Mouse (Mus musculus) intestine, embryonic 14.5 days (tissue): ENCODE data around the gene Sesn3. TPM values are rescaled to one million over a fixed set of nuclear protein-coding genes. Genes with fewer than 3 reads are reported as not detected.
A peak's percentile ranks its signal among the peaks of the same experiment; 100 is the strongest.

Experiments used
- ATAC-seq: fragments of 200-750 bp; cut with Nextera tagmentation; replicated peaks from 2 replicates; pipeline ENCODE4 v1.8.0; 2017; ENCODE audit warnings: low read depth, moderate number of reproducible peaks, moderate TSS enrichment, moderate library complexity; ENCODE audit not compliant: low FRiP score, low TSS enrichment
- DNase-seq: peaks from one replicate; pipeline ENCODE4 v3.0.0-alpha.2; 2018; ENCODE audit warnings: low spot score
- H3K27ac ChIP-seq: fragments of 300-500 bp; sonication (generic); 2 replicates; pipeline ENCODE4 v1.5.1; 2014; ENCODE audit warnings: low read depth, mild to moderate bottlenecking, control low read depth
- H3K27me3 ChIP-seq: fragments of 300-500 bp; sonication (generic); replicated peaks from 2 replicates; pipeline ENCODE4 v1.6.1; 2014; ENCODE audit warnings: low read length, control low read depth; ENCODE audit not compliant: control insufficient read depth, insufficient read depth
- H3K36me3 ChIP-seq: fragments of 300-500 bp; sonication (generic); 2 replicates; pipeline ENCODE4 v1.6.1; 2014; ENCODE audit warnings: low read length, control low read depth; ENCODE audit not compliant: control insufficient read depth, insufficient read depth
- H3K4me1 ChIP-seq: fragments of 300-500 bp; sonication (generic); replicated peaks from 2 replicates; pipeline ENCODE4 v1.6.1; 2014; ENCODE audit warnings: low read length, control low read depth, mixed read lengths; ENCODE audit not compliant: control insufficient read depth, insufficient read depth
- H3K4me2 ChIP-seq: fragments of 300-500 bp; sonication (generic); 2 replicates; pipeline ENCODE4 v1.6.1; 2014; ENCODE audit warnings: low read length
- H3K4me3 ChIP-seq: fragments of 300-500 bp; sonication (generic); 2 replicates; pipeline ENCODE4 v1.5.1; 2014; ENCODE audit warnings: low read depth, low read length, control low read depth, mixed read lengths
- H3K9ac ChIP-seq: fragments of 300-500 bp; sonication (generic); 2 replicates; pipeline ENCODE4 v1.6.1; 2014; ENCODE audit warnings: mild to moderate bottlenecking, low read length
- H3K9me3 ChIP-seq: fragments of 300-500 bp; sonication (generic); 2 replicates; pipeline ENCODE4 v1.6.1; 2016; ENCODE audit warnings: low read length, control low read depth; ENCODE audit not compliant: control insufficient read depth
- WGBS: fragments of 180-500 bp; shearing (Covaris S2); extraction: QIAGEN DNeasy Blood & Tissue Kit; methylation state at CpG from one replicate; pipeline ENCODE4 v1.1.7; 2014; 5-methylcytosine and 5-hydroxymethylcytosine counted together
- polyA plus RNA-seq: library from polyadenylated mRNA; unstranded; fragments of >200 nt; fragmentation: Nextera tagmentation; extraction: Ambion mirVana; gene quantifications from 2 replicates; pipeline ENCODE4 v1.2.1, GENCODE M21; 2014

The Sesn3 gene
- polyA plus RNA-seq, 1 experiment from 2014 or later: 30.5 TPM

- no peak overlapping the region for H3K9ac ChIP-seq
- WGBS: 10% methylated on average over 11 of the region's 11 CpGs
- peaks cover 30% of the 10 kb centered on the region for H3K4me1 ChIP-seq
- ATAC-seq: peak; percentile 74
- H3K4me2 ChIP-seq: no peak overlapping the region
- H3K36me3 ChIP-seq: no peaks in the 10 kb centered on the region
- peak overlapping the region; percentile 64 for H3K27ac ChIP-seq
- DNase-seq: peak; percentile 68
- no peaks in the 10 kb centered on the region for H3K27me3 ChIP-seq
- no peaks in the 10 kb centered on the region for H3K9me3 ChIP-seq
- no peak overlapping the region for H3K4me3 ChIP-seq
Measured at GRCm38 (mm10) chr9:14246016-14246799, 28.7 kb upstream of the Sesn3 start.

GRCm38 (mm10) chr9:14247480-14248208 is 27.2 kb upstream of the Sesn3 start:
- WGBS: 57% methylated on average over 12 of the region's 12 CpGs
- Histone ChIP-seq H3K27ac (peak overlapping the region; percentile 64), H3K27me3 (no peaks in the 10 kb centered on the region), H3K36me3 (no peaks in the 10 kb centered on the region), H3K4me3 (no peak overlapping the region), H3K4me2 (no peak overlapping the region), H3K4me1 (peaks cover 30% of the 10 kb centered on the region), H3K9me3 (no peaks in the 10 kb centered on the region), H3K9ac (no peak overlapping the region)
- DNase-seq (no peak), ATAC-seq (no peak)

- Histone ChIP-seq H3K4me2 (no peak overlapping the region), H3K27ac (peak overlapping the region; percentile 64), H3K36me3 (no peaks in the 10 kb centered on the region), H3K27me3 (no peaks in the 10 kb centered on the region), H3K4me3 (no peak overlapping the region), H3K4me1 (peaks cover 30% of the 10 kb centered on the region), H3K9me3 (no peaks in the 10 kb centered on the region), H3K9ac (no peak overlapping the region)
- ATAC-seq: no peak; the same call in 1 of the 2 replicates
- DNase-seq: no peak
- 82% methylated on average over 3 of the region's 3 CpGs for WGBS
Measured at GRCm38 (mm10) chr9:14248209-14248596, 26.7 kb upstream of the Sesn3 start.

GRCm38 (mm10) chr9:14261150-14261549 is 13.7 kb upstream of the Sesn3 start:
- Histone ChIP-seq H3K4me2 (no peak overlapping the region), H3K4me3 (no peak overlapping the region), H3K27me3 (no peaks in the 10 kb centered on the region), H3K9me3 (no peaks in the 10 kb centered on the region), H3K9ac (no peak overlapping the region), H3K4me1 (peaks cover 5% of the 10 kb centered on the region), H3K36me3 (no peaks in the 10 kb centered on the region), H3K27ac (peak overlapping the region; percentile 51; the same call in 1 of the 2 replicates)
- ATAC-seq (peak; percentile 77), DNase-seq (peak; percentile 69)
- WGBS: 32% methylated on average over 3 of the region's 3 CpGs

GRCm38 (mm10) chr9:14262568-14262972 is 12.3 kb upstream of the Sesn3 start:
- Histone ChIP-seq H3K9me3 (no peaks in the 10 kb centered on the region), H3K4me2 (no peak overlapping the region), H3K4me1 (peaks cover 5% of the 10 kb centered on the region), H3K9ac (no peak overlapping the region), H3K27me3 (no peaks in the 10 kb centered on the region), H3K36me3 (no peaks in the 10 kb centered on the region), H3K4me3 (no peak overlapping the region), H3K27ac (no peak overlapping the region)
- WGBS: 72% methylated on average over 4 of the region's 4 CpGs
- no peak for ATAC-seq
- DNase-seq: no peak

- Histone ChIP-seq H3K4me1 (peaks cover 4% of the 10 kb centered on the region), H3K4me3 (no peak overlapping the region), H3K36me3 (no peaks in the 10 kb centered on the region), H3K27ac (no peak overlapping the region), H3K27me3 (no peaks in the 10 kb centered on the region), H3K4me2 (no peak overlapping the region), H3K9ac (no peak overlapping the region), H3K9me3 (no peaks in the 10 kb centered on the region)
- DNase-seq (no peak), ATAC-seq (no peak)
- 44% methylated on average over 2 of the region's 2 CpGs for WGBS
Measured at GRCm38 (mm10) chr9:14266470-14266869, 8.4 kb upstream of the Sesn3 start.

- no peaks in the 10 kb centered on the region for H3K9me3 ChIP-seq
- no peak for ATAC-seq
- no peaks in the 10 kb centered on the region for H3K27me3 ChIP-seq
- no peak overlapping the region for H3K4me2 ChIP-seq
- no peak overlapping the region for H3K27ac ChIP-seq
- 76% methylated on average over 2 of the region's 2 CpGs for WGBS
- no peak overlapping the region for H3K9ac ChIP-seq
- no peak for DNase-seq
- no peaks in the 10 kb centered on the region for H3K4me1 ChIP-seq
- no peaks in the 10 kb centered on the region for H3K36me3 ChIP-seq
- H3K4me3 ChIP-seq: no peak overlapping the region
Measured at GRCm38 (mm10) chr9:14268578-14268977, 6.3 kb upstream of the Sesn3 start.

- no peaks in the 10 kb centered on the region for H3K36me3 ChIP-seq
- peaks cover 8% of the 10 kb centered on the region for H3K4me1 ChIP-seq
- no peak overlapping the region for H3K4me3 ChIP-seq
- H3K4me2 ChIP-seq: no peak overlapping the region
- no peaks in the 10 kb centered on the region for H3K9me3 ChIP-seq
- no peak for DNase-seq
- 78% methylated on average over 1 of the region's 1 CpGs for WGBS
- H3K27me3 ChIP-seq: no peaks in the 10 kb centered on the region
- no peak overlapping the region for H3K9ac ChIP-seq
- ATAC-seq: no peak
- H3K27ac ChIP-seq: no peak overlapping the region
Measured at GRCm38 (mm10) chr9:14272921-14273320, 1.9 kb upstream of the Sesn3 start.
